Comparison of ENCODE assay signal across 8 mouse cellular contexts in the genomic region with DNA sequence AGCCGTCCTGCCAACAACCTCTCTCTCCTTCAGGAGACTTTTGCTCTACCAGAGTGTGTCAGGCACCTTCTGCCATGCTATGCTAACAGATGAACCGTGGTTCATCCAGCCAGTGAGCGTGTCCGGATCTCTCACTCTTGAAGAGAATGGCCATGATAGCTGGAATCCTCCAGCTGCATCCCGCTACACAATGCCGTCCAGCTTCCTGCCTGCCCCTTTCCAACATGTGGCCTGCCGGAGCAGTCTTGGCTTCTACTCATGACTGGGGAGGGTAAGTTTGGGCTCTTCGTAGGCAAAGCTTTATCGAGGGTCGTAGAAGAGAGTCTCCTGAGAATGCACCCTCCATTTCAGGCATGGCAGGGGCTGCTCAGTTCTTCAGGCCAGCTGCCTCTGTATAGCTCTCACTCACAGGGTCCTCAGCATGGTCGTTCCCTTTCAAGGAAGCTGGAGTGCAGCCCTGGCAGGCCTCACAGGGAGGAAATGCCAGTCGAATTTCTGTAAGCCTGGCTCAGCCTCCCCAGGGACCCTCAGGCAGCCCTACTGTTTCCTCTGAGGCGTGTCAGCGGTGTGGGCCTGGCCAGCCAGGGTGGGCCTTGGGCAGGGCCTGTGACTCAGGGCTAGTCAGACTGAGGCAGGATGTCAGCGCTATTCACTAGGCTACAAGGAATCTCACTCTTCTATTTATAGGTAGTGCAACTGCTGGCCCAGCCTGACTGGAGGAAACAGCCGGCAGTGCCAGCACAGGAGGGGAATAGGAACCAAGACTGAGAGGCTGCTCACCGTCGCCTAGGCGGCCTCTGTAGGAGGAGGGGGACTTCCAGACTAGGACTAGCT.
DNase-seq lines count a peak whose midpoint lies in the region; ATAC-seq and TF ChIP-seq lines count a peak whose summit lies in the region.

No protein-coding gene starts in this region.

- no peak for TF ChIP-seq POLR2A in thymus, adult 2 months (IDR thresholded peaks at IDR 0.05; ENCODE audit: control insufficient read depth, extremely low read depth, insufficient read depth, low read length, poor library complexity)

- H3K9ac ChIP-seq in embryonic facial prominence, embryonic 14.5 days (ENCODE audit: low read depth, low read length), result peak overlapping the region; percentile 16; the same call in 1 of the 2 replicates
- peak overlapping the region; percentile 49 for H3K9ac ChIP-seq in heart, embryonic 16.5 days (ENCODE audit: low read length)
- H3K9ac ChIP-seq in kidney, postnatal 0 days (ENCODE audit: low read depth, low read length), result no peak overlapping the region

- peak; percentile 28 for DNase-seq in ovary, postnatal 36 days (ENCODE audit: low spot score)
- DNase-seq in ovary, postnatal 14 days (ENCODE audit: low spot score), result no peak
- DNase-seq in embryonic facial prominence, embryonic 14.5 days (ENCODE audit: low spot score), result peak; percentile 90
- DNase-seq in kidney, postnatal 0 days (ENCODE audit: low spot score), result peak; percentile 78
- DNase-seq in lung, postnatal 4 days, result peak; percentile 79 to 91
- DNase-seq in thymus, adult 2 months, result no peak
- no peak for DNase-seq in layer of hippocampus, adult 9-11 months

- 46% methylated on average over 18 of the region's 19 CpGs for whole genome bisulfite sequencing in embryonic facial prominence, embryonic 14.5 days
- 45% methylated on average over 19 of the region's 19 CpGs for WGBS in heart, embryonic 16.5 days
- WGBS in kidney, postnatal 0 days, result 46% methylated on average over 19 of the region's 19 CpGs
- WGBS in thymus, adult 2 months, result 66% methylated on average over 19 of the region's 19 CpGs

- H3K36me3 ChIP-seq in embryonic facial prominence, embryonic 14.5 days (ENCODE audit: control insufficient read depth, insufficient read depth, low read length), result no peaks in the 10 kb centered on the region
- no peaks in the 10 kb centered on the region for H3K36me3 ChIP-seq in heart, embryonic 16.5 days (ENCODE audit: control insufficient read depth, insufficient read depth)
- H3K36me3 ChIP-seq in kidney, postnatal 0 days (ENCODE audit: insufficient read depth, low read length), result no peaks in the 10 kb centered on the region
- no peaks in the 10 kb centered on the region for H3K36me3 ChIP-seq in thymus, adult 2 months (ENCODE audit: control insufficient read depth, insufficient read depth, low read length)

- ATAC-seq in embryonic facial prominence, embryonic 14.5 days (ENCODE audit: low read depth), result peak; percentile 91
- ATAC-seq in heart, embryonic 16.5 days (replicated peaks; ENCODE audit: extremely low read depth, insufficient read depth, low FRiP score), result peak; percentile 92
- ATAC-seq in kidney, postnatal 0 days (replicated peaks; ENCODE audit: low FRiP score, low read depth), result peak; percentile 80

- H3K4me2 ChIP-seq in embryonic facial prominence, embryonic 14.5 days (ENCODE audit: low read depth, low read length), result no peak overlapping the region
- H3K4me2 ChIP-seq in heart, embryonic 16.5 days (ENCODE audit: low read depth, low read length), result peak overlapping the region; percentile 18; the same call in 1 of the 2 replicates
- H3K4me2 ChIP-seq in kidney, postnatal 0 days (ENCODE audit: low read length), result no peak overlapping the region

- peaks cover 30% of the 10 kb centered on the region for H3K4me1 ChIP-seq in embryonic facial prominence, embryonic 14.5 days (ENCODE audit: control insufficient read depth, insufficient read depth, low read length)
- H3K4me1 ChIP-seq in heart, embryonic 16.5 days (ENCODE audit: control insufficient read depth, insufficient read depth, low read length), result peaks cover 35% of the 10 kb centered on the region
- peaks cover 34% of the 10 kb centered on the region for H3K4me1 ChIP-seq in kidney, postnatal 0 days (replicated peaks; ENCODE audit: insufficient read depth, low read length)
- H3K4me1 ChIP-seq in thymus, adult 2 months (replicated peaks; ENCODE audit: control insufficient read depth, insufficient read depth, low read length), result no peaks in the 10 kb centered on the region

- H3K4me3 ChIP-seq in embryonic facial prominence, embryonic 14.5 days (ENCODE audit: low read depth, low read length), result no peak overlapping the region
- no peak overlapping the region for H3K4me3 ChIP-seq in heart, embryonic 16.5 days (ENCODE audit: low read length)
- H3K4me3 ChIP-seq in kidney, postnatal 0 days (replicated peaks; ENCODE audit: low read depth, low read length), result no peak overlapping the region
- H3K4me3 ChIP-seq in thymus, adult 2 months (ENCODE audit: control insufficient read depth, insufficient read depth, low read length), result no peak overlapping the region

- H3K9me3 ChIP-seq in embryonic facial prominence, embryonic 14.5 days (ENCODE audit: control insufficient read depth, low read length), result no peaks in the 10 kb centered on the region
- H3K9me3 ChIP-seq in heart, embryonic 16.5 days (replicated peaks; ENCODE audit: control insufficient read depth, low read length), result no peaks in the 10 kb centered on the region
- no peaks in the 10 kb centered on the region for H3K9me3 ChIP-seq in kidney, postnatal 0 days (replicated peaks; ENCODE audit: low read length)

- H3K27ac ChIP-seq in embryonic facial prominence, embryonic 14.5 days (replicated peaks; ENCODE audit: low read depth, low read length), result peak overlapping the region; percentile 88
- H3K27ac ChIP-seq in heart, embryonic 16.5 days (ENCODE audit: low read length), result peak overlapping the region; percentile 89
- H3K27ac ChIP-seq in kidney, postnatal 0 days, result peak overlapping the region; percentile 83
- H3K27ac ChIP-seq in thymus, adult 2 months (ENCODE audit: control insufficient read depth, insufficient read depth, low read length), result no peak overlapping the region

- TF ChIP-seq CTCF in kidney, postnatal 0 days (IDR thresholded peaks at IDR 0.05; ENCODE audit: low read depth), result no peak
- TF ChIP-seq CTCF in thymus, adult 2 months (IDR thresholded peaks at IDR 0.05; ENCODE audit: borderline replicate concordance, control insufficient read depth, extremely low read depth, insufficient read depth, low read length, poor library complexity), result no peak

- H3K27me3 ChIP-seq in embryonic facial prominence, embryonic 14.5 days (replicated peaks; ENCODE audit: control insufficient read depth, insufficient read depth, low read length), result no peaks in the 10 kb centered on the region
- H3K27me3 ChIP-seq in heart, embryonic 16.5 days (ENCODE audit: control insufficient read depth, insufficient read depth, low read length), result no peaks in the 10 kb centered on the region
- no peaks in the 10 kb centered on the region for H3K27me3 ChIP-seq in kidney, postnatal 0 days (ENCODE audit: insufficient read depth, low read length)
- H3K27me3 ChIP-seq in thymus, adult 2 months (ENCODE audit: control insufficient read depth, insufficient read depth, low read length), result no peaks in the 10 kb centered on the region

Comparison
In these comparisons a context has a peak if more than half of its experiments do, and no peak if none do; other contexts are left out.
1. DNase-seq: peak in ovary, postnatal 36 days (single experiment), embryonic facial prominence, embryonic 14.5 days (single experiment), kidney, postnatal 0 days (single experiment) and lung, postnatal 4 days (2 of 2); none in ovary, postnatal 14 days (single experiment), thymus, adult 2 months (single experiment) and layer of hippocampus, adult 9-11 months (single experiment).
2. Peak in every context shown above with its lines, with median percentiles within 50 percentile points of each other: ATAC-seq.